Mouse (Mus musculus) megakaryocyte-erythroid progenitor cell, adult 5-6 weeks (primary cell): ENCODE results near the gene Fstl4. TPM values are rescaled to one million over a fixed set of nuclear protein-coding genes. Genes with fewer than 3 reads are reported as not detected.

ENCODE experiments used
- ATAC-seq: replicated peaks from 2 replicates; pipeline ENCODE4 v1.8.0; 2016; ENCODE audit warnings: mild to moderate bottlenecking, inconsistent platforms; ENCODE audit not compliant: severe bottlenecking, poor library complexity, low FRiP score, low TSS enrichment
- total RNA-seq, 2 experiments: library from RNA; stranded (forward) in 1 of 2; stranded (reverse) in 1 of 2; fragments of 200-1000, 215-1000 nt in 1 of 2; fragments of >200 nt in 1 of 2; fragmentation: Nextera tagmentation in 1 of 2; gene quantifications; 2 replicates each; pipeline ENCODE4 v1.2.3; 2014 to 2017

Fstl4 gene
- total RNA-seq (2014; fragmentation: Nextera tagmentation) (0.49 TPM in 1 of 2 replicates, not detected in the other), total RNA-seq (2017) (0.19 TPM in 1 of 2 replicates, not detected in the other)

DNA sequence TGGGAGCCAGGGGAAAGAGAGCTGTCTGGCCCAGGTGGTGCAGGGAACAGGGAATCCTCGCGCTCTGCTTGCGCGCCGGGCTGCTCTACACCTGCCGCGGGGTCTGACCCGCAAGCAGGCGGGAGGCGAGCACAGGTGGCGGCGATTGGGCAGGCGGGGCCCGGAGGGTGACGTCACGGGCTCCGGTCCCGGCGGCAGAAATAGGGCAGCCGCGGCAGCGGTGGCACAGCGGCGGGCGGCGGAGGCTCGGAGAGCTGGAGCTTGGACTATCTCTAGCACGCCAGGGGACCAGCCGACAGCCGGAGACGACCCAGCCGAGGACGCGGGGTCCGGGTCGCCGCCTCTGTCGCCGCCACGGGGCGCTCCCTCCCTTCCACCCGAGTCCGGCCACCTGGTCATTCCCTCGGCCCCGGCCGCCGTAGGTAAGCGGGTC is at the start of gene Fstl4:
Gene Fstl4 (plus strand): TSS at position 174 of the 433 bp plus-strand sequence.
- ATAC-seq: no peak

DNA sequence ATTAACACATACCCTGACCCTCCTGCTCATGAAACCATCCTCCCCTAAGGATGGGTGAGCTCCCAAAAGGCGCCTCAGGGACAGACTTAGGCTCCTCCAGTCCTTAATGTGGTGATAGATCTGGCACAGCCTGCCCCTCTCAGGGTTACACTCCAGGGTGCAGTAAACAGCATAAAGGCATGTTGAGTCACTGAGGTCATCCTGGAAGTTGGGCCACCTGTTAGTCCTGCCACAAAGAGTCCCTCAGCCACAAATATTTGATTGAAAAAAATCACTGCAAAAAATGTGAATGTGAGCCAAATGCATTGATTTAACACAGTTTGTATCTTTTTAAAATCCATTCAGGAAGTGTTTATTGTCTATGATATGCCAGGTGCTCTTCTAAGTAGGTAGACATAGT is 45.9 kb upstream of the Fstl4 start:
- no peak for ATAC-seq

DNA sequence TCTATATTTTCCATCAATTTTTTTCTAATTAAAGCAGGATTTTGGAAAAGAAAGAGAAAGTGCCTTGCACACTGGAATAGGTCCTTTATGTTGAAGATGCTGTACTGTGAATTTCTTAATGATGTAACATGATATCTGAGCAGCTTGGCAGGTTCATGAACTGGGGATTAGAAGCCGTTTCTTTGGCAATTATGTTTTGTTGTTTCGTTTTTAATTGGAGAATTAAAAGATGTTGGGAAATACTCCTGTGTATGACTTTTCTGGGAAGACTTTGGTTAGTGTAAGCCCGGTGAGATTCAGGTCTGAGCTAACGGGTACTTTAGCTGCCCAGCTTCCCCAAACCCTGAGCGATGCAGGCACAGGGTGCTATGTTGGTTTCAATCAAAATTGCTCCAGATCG is 43.3 kb upstream of the Fstl4 start:
- ATAC-seq: no peak

DNA sequence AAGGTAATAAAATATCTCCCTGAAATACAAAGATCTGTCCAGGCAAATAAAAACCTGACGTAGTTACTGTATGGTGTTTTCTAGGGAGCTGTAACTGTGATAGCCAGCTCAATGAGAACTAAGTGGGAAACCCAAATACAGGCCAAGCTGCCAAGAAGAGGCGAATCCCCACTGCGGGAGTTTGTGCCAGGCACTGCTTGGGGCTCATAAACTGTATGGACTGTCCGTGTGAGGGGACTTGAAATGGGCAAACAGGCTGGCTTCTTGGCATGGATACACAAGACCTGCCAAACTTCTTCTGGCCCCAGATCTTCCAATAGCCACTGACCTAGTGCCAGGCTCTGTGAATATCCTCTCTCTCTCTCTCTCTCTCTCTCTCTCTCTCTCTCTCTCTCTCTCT is 41.7 kb upstream of the Fstl4 start:
- ATAC-seq: no peak

DNA sequence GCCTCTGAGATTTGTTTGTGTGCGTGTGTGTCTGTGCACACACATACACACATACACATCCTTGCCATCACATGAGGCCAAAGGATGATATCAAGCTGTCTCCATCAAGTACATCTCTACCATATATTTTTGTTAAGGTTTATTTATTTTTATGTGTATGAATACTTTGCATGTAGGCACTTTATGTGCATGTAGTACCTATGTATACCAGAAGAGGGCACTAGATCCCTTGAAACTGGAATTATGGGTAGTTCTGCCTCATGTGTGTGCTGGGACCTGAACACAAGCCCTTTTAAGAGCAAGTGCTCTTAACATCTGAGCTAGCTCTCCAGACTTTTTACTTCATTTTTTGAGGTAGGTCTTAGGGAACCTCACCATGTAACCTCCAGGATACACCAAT is 38.4 kb upstream of the Fstl4 start:
- ATAC-seq: no peak

DNA sequence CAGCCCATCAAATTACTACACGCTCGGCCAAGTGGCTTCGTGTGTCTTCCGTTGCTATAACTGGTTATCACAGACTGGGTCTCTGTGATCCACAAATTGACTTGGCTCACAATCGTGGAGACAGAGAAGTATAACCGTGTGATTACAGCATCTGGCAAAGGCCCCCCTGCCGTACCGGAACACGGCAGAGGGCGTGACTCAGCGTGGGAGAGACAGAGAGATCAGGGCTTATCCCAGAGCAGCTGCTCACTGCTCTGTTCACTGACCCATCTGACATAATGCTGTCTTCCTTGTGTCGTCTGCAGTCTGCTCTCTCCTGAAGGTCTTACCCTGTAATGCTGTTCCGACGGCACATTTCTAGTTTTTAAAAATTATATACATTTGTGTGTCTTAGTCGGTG is 36.0 kb upstream of the Fstl4 start:
- no peak for ATAC-seq

DNA sequence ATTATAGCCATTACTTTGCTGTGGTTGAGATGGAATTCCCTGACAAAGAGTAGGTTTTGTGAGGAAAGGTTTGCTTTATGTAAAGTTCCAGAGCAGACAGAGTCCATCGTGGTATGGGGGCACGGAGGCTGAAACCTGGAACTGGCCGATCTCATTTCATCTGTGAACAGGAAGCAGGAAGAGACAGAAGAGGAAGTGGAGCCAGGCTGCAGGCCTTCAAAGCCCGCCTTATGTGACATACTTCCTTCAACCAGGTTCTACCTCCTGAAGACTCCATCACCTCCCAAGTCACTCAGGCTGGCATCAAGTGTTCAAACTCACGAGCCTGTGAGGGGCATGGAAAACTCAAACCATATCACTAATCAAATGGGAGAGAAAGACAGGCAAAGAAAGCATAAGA is 34.5 kb upstream of the Fstl4 start:
- no peak for ATAC-seq

DNA sequence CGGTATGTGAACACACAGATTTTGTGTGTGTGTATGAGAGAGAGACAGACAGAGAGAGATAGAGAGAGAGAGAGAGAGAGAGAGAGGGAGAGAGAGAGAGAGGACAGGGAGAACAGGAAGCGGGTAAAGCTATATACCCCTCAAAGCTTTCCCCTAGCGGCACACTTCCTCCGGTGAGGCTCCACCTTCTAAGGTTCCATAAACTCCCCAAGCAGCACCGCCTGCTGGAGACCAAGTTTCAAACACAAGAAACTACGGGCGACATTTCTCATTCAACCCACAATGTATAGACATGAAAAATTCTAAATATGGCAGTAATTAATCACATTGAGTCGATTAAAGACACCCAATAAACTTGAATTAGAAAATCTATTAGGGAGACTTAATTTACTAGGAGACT is 32.5 kb upstream of the Fstl4 start:
- no peak for ATAC-seq

DNA sequence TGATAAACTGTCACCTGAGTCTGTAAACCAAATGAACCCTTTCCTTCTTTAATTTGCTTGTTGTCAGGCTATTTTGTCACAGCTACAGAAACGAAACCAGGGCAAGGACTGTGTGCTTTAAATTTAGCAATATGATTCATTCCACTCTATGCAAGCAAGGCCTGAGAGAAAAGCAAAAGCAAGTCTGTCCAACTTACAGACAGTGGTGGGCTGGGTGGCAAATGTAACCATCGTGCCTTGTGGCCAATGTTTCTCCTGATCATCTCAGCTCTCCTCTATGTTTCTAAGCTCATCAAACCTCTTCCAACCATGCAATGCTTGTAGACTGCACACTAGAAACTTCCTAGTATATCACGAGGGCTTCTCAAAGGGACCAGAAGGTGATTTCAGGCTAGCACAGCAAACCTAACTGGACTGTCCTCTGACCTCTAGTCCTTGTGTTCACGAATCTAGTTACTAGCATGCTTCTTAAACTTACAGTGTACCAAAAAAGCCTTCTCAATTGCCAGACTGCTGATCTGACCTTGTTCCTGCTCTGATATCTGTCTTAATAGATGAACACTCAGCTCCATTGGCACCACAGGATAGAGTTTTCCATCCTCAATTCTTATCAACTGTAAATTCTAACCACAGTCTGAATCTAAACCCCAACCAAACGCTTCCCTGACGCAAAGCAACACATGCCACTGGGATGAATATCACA is 29.8 kb upstream of the Fstl4 start:
- no peak for ATAC-seq

DNA sequence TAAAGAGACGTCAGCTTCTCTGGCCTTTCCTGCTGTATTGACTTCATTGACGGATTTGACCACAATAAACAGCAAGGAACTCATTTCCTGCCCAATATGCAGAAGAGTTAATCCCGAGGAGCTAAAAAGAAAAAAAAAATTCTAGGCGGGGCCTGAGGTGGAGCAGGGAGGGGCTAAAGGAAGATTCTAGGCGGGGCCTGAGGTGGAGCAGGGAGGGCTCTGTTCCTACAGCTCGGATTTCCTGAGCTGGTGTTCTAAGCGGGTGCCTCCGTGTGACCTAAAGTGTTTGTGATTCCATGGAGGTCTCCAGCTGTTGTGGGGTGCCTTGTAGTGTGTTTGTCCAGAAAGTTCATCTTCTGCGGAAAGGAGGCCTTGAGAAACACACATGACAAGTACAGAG is 25.2 kb upstream of the Fstl4 start:
- ATAC-seq: no peak

DNA sequence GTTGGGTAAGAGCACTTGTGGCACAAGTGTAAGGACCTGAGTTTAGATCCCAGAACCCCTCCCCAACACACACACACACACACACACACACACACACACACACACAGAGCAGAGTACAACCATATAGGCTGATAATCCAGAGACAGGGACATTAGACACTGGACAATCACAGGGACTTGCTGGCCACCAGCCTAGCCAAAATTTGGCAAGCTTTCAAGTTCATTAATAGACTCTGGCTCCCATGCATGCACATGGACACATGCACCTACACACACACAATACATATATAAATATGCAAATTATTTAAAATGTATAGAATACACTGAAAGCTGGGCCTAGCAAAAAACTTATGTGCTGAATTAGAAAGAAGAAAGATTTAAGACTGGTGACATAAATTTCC is 24.0 kb upstream of the Fstl4 start:
- ATAC-seq: no peak

DNA sequence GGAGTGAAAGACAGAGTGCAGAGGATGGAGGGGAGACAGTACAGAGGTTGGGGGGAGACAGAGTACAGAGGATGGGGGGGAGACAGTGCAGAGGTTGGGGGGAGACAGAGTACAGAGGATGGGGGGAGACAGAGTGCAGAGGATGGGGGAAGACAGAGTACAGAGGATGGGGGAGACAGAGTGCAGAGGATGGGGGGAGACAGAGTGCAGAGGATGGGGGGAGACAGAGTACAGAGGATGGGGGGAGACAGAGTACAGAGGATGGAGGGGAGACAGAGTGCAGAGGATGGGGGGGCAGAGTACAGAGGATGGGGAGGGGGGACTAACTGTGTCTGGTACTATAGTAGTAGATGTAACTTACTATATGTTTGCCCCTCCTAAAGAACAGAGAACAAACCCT is 20.5 kb upstream of the Fstl4 start:
- peak; percentile 63; the same call in 1 of the 2 replicates for ATAC-seq

DNA sequence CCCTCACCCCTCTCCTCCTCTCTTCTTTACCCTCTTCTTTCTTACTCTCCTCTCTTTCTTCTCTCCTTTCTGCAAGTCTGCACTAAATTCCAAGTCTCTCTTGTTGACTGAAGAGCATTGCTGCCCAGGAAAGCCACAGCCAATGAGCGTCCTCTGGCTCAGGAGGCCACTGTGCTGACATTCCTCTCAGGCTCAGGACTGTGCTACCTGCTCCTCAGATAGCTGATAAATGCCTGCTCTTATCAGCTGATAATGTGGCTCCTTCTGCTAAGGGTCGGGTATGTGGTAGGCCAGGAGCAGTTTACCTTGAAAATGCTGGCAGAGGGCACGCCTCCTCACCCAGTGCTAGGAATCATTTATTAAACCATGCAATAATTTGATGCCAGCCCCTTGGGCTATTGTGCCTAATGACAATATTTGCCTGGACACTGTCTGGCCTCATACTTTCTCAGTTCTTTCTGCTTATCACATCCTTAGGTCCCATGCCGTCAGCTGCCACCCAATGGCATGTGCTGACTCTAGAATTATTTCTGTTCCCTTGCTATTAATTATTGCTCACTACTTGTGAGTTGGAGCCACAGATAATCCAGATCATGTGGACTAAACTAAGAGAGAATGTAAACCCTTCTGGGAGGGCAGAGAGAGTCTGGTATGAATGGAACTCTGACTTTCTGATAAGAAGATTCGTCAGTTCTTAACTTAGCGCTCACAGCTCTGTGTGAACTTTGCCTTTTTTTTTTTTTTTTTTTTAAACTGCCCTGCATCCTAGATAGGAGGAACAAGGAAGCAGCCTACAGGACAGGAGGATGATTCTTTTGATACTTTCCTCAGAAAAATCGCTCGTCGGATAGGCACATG is 19.6 kb upstream of the Fstl4 start:
- no peak for ATAC-seq

DNA sequence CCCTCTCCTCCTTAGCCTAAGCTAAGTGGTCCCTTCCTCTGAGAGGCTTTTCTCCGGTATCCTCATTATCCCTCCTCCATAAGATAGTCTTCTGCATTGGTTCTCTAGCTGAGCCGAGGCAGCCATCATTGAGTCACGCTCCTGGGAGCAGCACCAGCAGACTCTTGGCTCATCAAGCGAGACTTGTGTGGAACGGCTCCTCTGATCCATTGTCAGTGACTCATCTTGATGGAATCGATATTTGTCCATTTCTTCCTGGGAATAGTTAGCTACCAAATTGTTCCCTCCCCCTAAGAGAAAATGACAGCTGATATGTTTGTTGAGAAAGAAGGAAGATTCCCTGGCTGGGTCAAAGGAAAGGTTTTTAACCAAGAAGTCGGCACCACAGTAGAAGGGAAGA is 17.2 kb upstream of the Fstl4 start:
- ATAC-seq: no peak

DNA sequence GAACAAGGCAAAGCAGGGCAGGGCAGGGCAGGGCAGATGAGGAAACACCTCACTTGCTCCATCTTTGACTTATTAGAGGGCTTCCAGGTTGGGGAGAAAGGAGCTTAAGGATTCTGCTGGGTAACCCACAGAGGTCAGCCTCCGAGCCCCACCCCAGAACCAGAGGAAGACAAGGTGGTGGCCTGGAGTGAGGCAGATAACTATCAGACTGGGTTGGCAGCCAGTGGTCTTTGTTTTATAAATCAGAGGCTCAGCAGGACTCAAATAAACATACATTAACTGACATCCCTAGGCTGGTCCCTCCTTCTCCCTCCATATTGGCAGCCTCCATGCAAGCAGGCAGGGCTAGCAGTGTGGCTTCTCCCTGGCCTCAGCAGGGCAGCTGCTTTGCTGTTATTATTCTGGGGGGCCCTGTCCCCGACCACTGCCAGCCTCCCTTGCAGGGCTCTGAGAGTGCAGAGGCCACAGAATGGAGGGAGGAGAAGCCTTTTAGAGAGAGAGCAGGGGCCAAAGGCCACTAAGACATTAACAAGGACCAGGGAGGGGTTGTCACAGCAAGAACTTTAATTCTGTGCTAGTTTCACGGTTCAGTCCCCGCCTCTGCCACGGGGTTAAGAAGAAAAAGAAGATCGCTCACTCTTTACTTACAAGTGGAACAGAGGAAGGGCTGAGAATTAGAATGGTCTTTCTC is 16.5 kb upstream of the Fstl4 start:
- ATAC-seq: no peak

DNA sequence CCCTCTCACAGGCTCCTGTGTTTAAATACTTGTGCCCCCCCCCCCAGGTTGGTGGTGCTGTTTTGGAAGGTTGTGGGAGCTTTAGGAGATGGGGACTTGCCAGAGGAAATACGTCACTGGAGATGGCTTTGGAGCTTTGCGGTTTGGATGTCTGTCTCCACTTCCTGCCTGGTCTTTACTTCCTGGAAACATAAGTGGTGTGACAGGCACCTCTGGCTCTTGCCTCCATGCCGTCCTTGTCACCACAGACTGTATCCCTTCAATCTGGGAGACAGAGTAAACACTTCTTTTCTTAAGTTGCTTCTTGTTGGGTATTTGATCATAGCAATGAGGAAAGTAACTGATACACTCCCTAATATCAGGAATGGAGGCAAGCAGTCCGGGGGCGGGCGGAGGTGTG is 14.4 kb upstream of the Fstl4 start:
- ATAC-seq: no peak

DNA sequence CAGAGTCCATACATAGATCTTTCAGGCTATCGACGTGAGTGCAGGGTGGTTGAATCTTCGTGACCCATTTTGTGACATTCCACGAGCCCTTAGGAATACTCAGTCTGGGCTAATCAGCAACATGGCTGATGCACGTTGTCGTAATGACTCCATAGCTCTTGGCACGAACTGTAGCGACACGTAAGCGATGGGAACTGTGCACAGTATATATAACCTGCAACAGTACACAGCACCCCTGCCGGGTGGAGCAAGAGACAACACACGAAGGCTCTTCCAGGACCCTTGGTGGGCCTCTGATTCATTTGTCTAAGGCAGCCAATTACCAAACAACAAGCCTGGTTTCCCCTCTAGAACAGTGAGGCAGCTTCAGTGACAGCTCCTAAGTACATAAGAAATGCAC is 11.9 kb upstream of the Fstl4 start:
- no peak for ATAC-seq

DNA sequence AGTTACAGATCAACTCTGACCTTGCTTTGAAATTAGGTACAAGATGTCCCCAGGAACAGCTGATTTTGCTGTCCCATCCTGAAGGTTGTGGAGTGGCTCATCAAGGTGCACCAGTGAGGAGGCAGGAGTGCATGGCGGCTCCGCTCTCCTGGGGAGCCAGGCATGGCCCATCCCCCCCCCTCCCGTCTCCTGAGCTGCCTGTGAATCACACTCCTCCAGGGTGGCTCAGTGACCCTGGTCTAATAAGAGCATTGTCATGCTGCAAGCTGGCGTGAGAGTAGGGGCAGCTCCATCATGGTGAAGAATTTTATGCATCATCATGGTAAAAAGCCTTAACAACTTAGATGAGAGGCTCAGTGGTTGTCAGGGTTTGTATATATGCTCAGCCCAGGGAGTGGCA is 11.2 kb upstream of the Fstl4 start:
- ATAC-seq: no peak

DNA sequence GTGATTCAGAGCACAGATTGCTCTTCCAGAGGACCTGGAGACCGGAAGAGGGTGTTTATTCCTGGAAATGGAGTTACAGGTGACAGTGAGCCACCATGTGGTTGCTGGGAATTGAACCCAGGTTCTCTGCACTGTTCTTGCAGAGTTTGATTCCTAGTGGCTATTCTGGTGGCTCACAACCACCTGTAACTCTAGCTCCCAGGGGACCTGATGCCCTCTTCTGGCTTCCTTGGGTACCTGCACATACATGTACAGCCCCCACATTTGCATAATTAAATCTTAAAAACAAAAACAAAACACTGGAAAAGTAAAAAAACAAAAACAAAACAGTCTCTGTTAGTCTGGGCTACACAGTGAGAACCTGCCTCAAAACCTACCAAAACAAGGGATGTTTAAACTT is 2.6 kb upstream of the Fstl4 start:
- ATAC-seq: no peak

DNA sequence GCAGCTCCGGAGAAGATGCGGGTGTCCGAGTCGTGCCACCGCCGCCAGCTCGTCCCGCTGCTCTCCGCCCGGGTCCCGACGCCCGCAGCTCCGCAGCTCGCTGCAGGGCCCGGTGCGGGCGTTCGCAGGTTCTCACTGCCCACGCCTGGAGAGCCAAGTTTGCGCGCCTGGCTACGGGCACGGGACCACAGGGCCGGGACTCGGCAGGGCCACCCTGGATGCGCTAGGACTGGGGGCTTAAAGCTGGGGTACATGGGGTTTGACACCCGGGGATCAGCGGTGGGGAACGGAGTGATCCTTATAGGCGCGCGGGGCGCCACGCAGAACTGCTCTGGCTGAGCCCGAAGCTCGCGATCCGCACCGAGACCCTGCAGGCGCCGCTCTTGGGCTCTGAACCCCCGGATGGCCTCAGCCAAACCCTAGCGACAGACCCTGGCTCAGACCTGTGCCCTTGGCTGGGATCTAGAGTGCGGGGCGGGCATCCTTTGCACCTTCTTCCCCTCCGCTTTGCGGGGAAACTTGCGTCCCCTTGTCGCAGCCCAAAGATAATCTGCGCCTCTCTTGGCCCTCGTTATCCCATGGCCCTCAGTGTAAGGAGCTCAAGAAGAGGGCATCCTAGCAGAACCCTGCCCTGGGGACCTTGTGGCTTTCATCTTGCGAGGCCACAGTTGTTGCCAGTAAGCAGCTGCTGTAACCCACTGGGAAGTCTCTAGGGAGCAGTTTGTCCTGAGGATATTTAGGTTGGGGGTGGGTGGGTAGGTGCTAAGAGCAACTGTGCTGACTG is 652 bp downstream of the Fstl4 start:
- ATAC-seq: no peak
